Comparison of ENCODE assay signal across 25 mouse cellular contexts in the genomic region with DNA sequence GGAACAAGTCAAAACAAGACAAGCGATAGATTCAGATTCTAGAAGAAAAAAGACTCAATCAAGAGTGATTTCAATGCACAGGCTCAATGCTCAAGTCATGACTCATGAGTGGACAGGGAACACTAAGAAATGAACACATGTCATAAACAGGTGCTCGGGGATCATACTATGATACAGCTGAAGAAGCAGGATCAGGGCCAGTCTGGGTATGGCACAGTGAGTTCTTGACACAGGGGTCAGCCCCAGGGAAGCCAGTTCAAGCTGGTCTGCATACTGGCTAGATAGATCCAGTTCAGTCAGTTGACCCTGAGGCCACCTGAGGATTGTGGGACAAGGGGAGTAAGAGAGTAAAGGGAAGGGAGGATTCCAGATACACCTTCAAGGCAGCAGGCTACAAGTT.
DNase-seq lines count a peak whose midpoint lies in the region; ATAC-seq lines count a peak whose summit lies in the region.
"Had no signal": no experiment of that assay in that cellular context is flagged by ENCODE, and none has a peak within 500 bp of the region (broad histone marks: within the 10 kb centered on the region; RNA-seq: fewer than 3 reads in every experiment).

No protein-coding gene starts in this region.

- H3K4me1 ChIP-seq in limb, embryonic 11.5 days (ENCODE audit: control insufficient read depth, insufficient read depth, low read length), result peaks cover 7% of the 10 kb centered on the region; the same call in 1 of the 2 replicates
- peaks cover 23% of the 10 kb centered on the region for H3K4me1 ChIP-seq in limb, embryonic 10.5 days
- H3K4me1 ChIP-seq in hindbrain, embryonic 11.5 days (replicated peaks; ENCODE audit: control insufficient read depth, insufficient read depth, low read length), result no peaks in the 10 kb centered on the region
- H3K4me1 ChIP-seq: heart, embryonic 12.5 days; hindbrain, embryonic 10.5 days; liver, embryonic 15.5 days; lung, embryonic 15.5 days; megakaryocyte, embryonic 14.5 days had no signal

- H3K4me3 ChIP-seq in limb, embryonic 11.5 days (ENCODE audit: low read depth, low read length), result no peak overlapping the region
- H3K4me3 ChIP-seq in limb, embryonic 10.5 days, result no peak overlapping the region
- H3K4me3 ChIP-seq in hindbrain, embryonic 11.5 days (ENCODE audit: low read depth, low read length), result no peak overlapping the region
- H3K4me3 ChIP-seq: forebrain, embryonic 10.5 days; heart, embryonic 12.5 days; hindbrain, embryonic 10.5 days; left cerebral cortex, adult 2 months; liver, embryonic 15.5 days; lung, embryonic 15.5 days; megakaryocyte, embryonic 14.5 days; neural tube, embryonic 13.5 days had no signal

- no peak overlapping the region for H3K27ac ChIP-seq in limb, embryonic 11.5 days (replicated peaks; ENCODE audit: low read depth, low read length)
- no peak overlapping the region for H3K27ac ChIP-seq in limb, embryonic 10.5 days
- no peak overlapping the region for H3K27ac ChIP-seq in hindbrain, embryonic 11.5 days (ENCODE audit: low read depth, low read length)
- H3K27ac ChIP-seq: forebrain, embryonic 10.5 days; hindbrain, embryonic 10.5 days; left cerebral cortex, adult 2 months; liver, embryonic 15.5 days; lung, embryonic 15.5 days; neural tube, embryonic 13.5 days; stomach, postnatal 0 days had no signal

- intact Hi-C loops in gastrocnemius, postnatal 14 days (cut with DNase I; ENCODE audit: low total_unique reads), result no loop called here

- WGBS in limb, embryonic 11.5 days, result 95% methylated on average over 2 of the region's 2 CpGs
- 94% methylated on average over 2 of the region's 2 CpGs for WGBS in limb, embryonic 10.5 days
- 85% methylated on average over 2 of the region's 2 CpGs for WGBS in hindbrain, embryonic 11.5 days

- no peak for ATAC-seq in limb, embryonic 11.5 days (ENCODE audit: insufficient number of reproducible peaks, low FRiP score, low TSS enrichment, low read depth)
- ATAC-seq in hindbrain, embryonic 11.5 days (ENCODE audit: low FRiP score), result no peak

- no peak overlapping the region for H3K9ac ChIP-seq in limb, embryonic 11.5 days (ENCODE audit: low read length)
- no peak overlapping the region for H3K9ac ChIP-seq in hindbrain, embryonic 11.5 days (ENCODE audit: low read depth, low read length)
- H3K9ac ChIP-seq: heart, embryonic 12.5 days; liver, embryonic 15.5 days; lung, embryonic 15.5 days; neural tube, embryonic 13.5 days had no signal

- no peak overlapping the region for H3K4me2 ChIP-seq in limb, embryonic 11.5 days (ENCODE audit: low read depth, severe bottlenecking)
- no peak overlapping the region for H3K4me2 ChIP-seq in hindbrain, embryonic 11.5 days (replicated peaks; ENCODE audit: low read depth, low read length)
- H3K4me2 ChIP-seq: heart, embryonic 12.5 days; liver, embryonic 15.5 days; lung, embryonic 15.5 days; neural tube, embryonic 13.5 days had no signal

- peak; percentile 13 for DNase-seq in gastrocnemius, adult 18-20 months (ENCODE audit: low spot score)
- no peak for DNase-seq in gastrocnemius, postnatal 14 days
- peak; percentile 16 for DNase-seq in limb, embryonic 11.5 days (ENCODE audit: low spot score)
- DNase-seq in limb, embryonic 10.5 days (ENCODE audit: low spot score), result no peak
- DNase-seq in kidney, postnatal 14 days, result peak; percentile 38
- no peak for DNase-seq in hindbrain, embryonic 11.5 days (ENCODE audit: low spot score)
- no peak for DNase-seq in retina, postnatal 1 day
- DNase-seq in adrenal gland, postnatal 10 days, result no peak
- DNase-seq: adrenal gland, postnatal 36 days; cerebellum, adult 11 months; cerebellum, adult 9-11 months; heart, postnatal 10 days; liver; lung, postnatal 36 days; midbrain, embryonic 14.5 days; right cerebral cortex, adult 18-20 months had no signal

- H3K9me3 ChIP-seq in limb, embryonic 11.5 days (ENCODE audit: control insufficient read depth, low read length), result no peaks in the 10 kb centered on the region
- no peaks in the 10 kb centered on the region for H3K9me3 ChIP-seq in limb, embryonic 10.5 days (replicated peaks)
- H3K9me3 ChIP-seq in hindbrain, embryonic 11.5 days (ENCODE audit: control insufficient read depth, low read length), result no peaks in the 10 kb centered on the region
- H3K9me3 ChIP-seq: forebrain, embryonic 10.5 days; heart, embryonic 12.5 days; hindbrain, embryonic 10.5 days; liver, embryonic 15.5 days; lung, embryonic 15.5 days; megakaryocyte, embryonic 14.5 days; neural tube, embryonic 13.5 days had no signal

- H3K27me3 ChIP-seq in limb, embryonic 11.5 days (ENCODE audit: control insufficient read depth, insufficient read depth, low read length), result no peaks in the 10 kb centered on the region
- no peaks in the 10 kb centered on the region for H3K27me3 ChIP-seq in limb, embryonic 10.5 days (ENCODE audit: low read depth, poor library complexity, severe bottlenecking)
- no peaks in the 10 kb centered on the region for H3K27me3 ChIP-seq in hindbrain, embryonic 11.5 days (ENCODE audit: control insufficient read depth, insufficient read depth, low read length)
- H3K27me3 ChIP-seq: heart, embryonic 12.5 days; liver, embryonic 15.5 days; lung, embryonic 15.5 days; megakaryocyte, embryonic 14.5 days; neural tube, embryonic 13.5 days had no signal

- no peaks in the 10 kb centered on the region for H3K36me3 ChIP-seq in limb, embryonic 11.5 days (ENCODE audit: control insufficient read depth, insufficient read depth, low read length)
- H3K36me3 ChIP-seq in limb, embryonic 10.5 days, result no peaks in the 10 kb centered on the region
- no peaks in the 10 kb centered on the region for H3K36me3 ChIP-seq in hindbrain, embryonic 11.5 days (ENCODE audit: control insufficient read depth, insufficient read depth, low read length)
- H3K36me3 ChIP-seq: forebrain, embryonic 10.5 days; heart, embryonic 12.5 days; hindbrain, embryonic 10.5 days; liver, embryonic 15.5 days; lung, embryonic 15.5 days; neural tube, embryonic 13.5 days had no signal

Comparison
In these comparisons a context has a peak if more than half of its experiments do, and no peak if none do; other contexts are left out.
1. DNase-seq: peak in gastrocnemius, adult 18-20 months (single experiment), limb, embryonic 11.5 days (single experiment) and kidney, postnatal 14 days (single experiment); none in gastrocnemius, postnatal 14 days (single experiment), limb, embryonic 10.5 days (single experiment), hindbrain, embryonic 11.5 days (single experiment), retina, postnatal 1 day (single experiment) and adrenal gland, postnatal 10 days (single experiment).